Mouse (Mus musculus) testis, adult 2 months (tissue): ENCODE data around the gene Gm17334.

Source experiments
- CTCF ChIP-seq: fragments of 200-500 bp; IDR thresholded peaks from 2 replicates; pipeline ENCODE4 v1.5.1; 2012; ENCODE audit warnings: low read depth, mild to moderate bottlenecking, inconsistent platforms, low read length, moderate library complexity; ENCODE audit not compliant: control insufficient read depth, insufficient read depth, insufficient replicate concordance
- POLR2A ChIP-seq: fragments of 200-500 bp; IDR thresholded peaks from 2 replicates; pipeline ENCODE4 v1.6.1; 2012; ENCODE audit warnings: low read depth, mild to moderate bottlenecking, inconsistent platforms, low read length, moderate library complexity; ENCODE audit not compliant: control insufficient read depth

DNA sequence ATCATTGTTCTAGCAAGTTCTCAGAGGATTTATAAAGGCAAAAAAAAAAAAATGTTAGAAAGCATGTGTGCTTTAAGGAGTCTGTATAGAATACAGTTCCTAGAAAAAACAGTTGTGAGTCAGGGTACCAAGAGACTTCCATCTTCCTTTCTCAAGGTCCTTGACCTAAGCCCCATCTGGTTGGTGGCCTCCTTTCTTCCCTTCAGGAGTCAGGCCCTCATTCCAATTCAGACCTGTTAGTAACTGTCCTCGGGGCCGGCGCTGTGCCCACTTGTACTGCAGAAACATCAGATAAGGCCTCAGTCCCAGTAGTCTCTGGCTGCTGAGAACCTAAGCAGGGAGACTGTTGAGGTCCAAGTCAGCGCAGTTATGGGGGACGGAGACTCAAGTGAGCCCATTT is at the start of gene Gm17334:
- TF ChIP-seq POLR2A (no peak), CTCF (no peak)
